Mouse (Mus musculus) liver (tissue): ENCODE data around the gene Fmnl3.
"Not testable (repeated sequence)": the region's sequence is repeated elsewhere in the genome, so short reads cannot be mapped to it uniquely, and the experiment has no call there.

Experiments
- DNase-seq: peaks from one replicate; pipeline ENCODE4 v3.0.0-alpha.2; 2020; ENCODE audit warnings: mixed read lengths

Fmnl3 gene

DNA sequence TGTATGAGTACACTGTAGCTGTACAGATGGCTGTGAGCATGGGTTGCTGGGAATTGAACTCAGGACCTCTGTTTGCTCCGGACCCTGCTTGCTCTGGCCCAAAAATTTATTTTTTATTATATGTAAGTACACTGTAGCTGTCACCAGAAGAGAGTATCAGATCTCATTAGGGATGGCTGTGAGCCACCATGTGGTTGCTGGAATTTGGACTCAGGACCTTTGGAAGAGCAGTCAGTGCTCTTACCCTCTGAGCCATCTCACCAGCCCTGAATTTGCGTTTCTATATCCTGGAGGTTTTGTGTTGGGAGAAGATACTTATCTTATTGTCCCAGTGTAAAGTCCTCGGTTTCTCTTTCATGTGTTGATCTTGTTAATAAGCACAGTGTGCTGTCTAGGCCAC is 16.5 kb upstream of the Fmnl3 start:
- no peak for DNase-seq

- DNase-seq: not testable (repeated sequence)
These were observed 15.8 kb upstream of the Fmnl3 start for GRCm38 (mm10) chr15:99386110-99386509.

DNA sequence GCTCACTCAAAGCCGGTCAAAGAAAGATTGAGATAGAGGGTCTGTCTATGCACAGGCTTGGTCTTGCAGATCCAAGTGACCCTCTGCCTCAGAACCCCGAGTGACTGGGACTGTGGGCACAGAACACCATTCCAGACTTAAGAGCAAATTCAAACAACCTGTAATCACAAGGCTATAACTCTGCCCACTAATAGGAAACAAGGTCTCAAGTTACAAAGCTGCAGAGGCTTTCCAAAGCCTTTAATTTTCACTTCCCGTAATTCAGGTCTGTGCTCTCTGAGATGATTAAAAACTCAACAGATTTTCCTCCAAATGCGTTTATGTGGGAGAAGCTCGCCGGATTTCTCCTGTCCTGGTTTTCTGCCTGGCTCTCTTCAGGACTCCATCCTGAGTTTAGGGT is 13.8 kb upstream of the Fmnl3 start:
- DNase-seq: no peak

DNA sequence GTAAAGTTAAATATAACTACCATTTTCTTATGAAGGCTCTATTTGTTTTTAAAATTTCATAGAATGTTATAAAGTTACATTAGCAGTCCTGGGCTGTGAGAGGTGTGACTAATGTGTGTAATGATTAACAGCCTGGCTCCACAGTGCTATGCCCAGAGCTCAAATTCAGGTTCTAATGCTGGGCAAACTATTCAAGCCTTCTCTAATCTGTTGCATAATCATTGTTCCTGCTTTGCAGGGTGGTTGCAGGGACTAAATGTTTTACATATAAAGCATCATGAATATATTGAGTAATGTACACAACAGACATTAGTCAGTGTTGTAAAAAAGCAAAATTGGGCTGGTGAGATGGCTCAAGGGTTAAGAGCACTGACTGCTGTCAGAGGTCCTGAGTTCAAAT is 12.6 kb upstream of the Fmnl3 start:
- no peak for DNase-seq

DNA sequence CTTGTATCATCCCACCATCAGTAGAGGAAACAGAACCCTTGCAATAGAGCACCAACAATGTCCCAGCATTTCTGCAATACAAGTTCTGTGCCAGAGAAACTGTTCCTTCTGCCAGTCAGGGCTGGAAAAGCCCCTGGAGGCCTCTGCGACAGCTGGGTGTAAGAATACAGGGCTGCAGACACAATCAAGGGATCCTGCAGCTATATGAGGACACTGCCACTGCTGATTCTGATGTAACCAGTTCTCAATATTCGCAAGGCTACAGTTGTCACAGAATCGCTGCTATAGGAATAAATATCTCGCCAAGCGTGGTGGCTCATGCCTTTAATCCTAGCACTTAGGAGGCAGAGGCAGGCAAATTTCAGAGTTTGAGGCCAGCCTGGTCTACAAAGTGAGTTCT is 6.0 kb upstream of the Fmnl3 start:
- DNase-seq: no peak

DNA sequence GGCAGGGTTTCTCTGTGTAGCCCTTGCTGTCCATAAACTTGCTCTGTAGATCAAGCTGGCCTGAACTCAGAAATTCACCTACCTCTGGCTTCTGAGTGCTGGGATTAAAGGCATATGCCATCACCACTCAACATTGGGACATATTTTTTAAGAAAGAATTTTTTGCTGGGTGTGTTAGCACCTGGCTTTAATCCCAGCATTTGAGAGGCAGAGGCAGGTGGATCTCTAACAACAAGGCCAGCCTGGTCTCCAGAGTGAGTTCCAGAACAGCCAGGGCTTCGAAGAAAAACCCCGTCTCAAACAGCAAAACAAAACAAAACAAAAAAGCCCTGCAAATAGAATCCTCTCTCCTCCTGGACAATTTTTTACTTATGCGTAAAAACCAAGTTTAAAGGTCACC is 5.3 kb upstream of the Fmnl3 start:
- no peak for DNase-seq

GRCm38 (mm10) chr15:99375036-99375435 is 4.8 kb upstream of the Fmnl3 start:
- no peak for DNase-seq

DNA sequence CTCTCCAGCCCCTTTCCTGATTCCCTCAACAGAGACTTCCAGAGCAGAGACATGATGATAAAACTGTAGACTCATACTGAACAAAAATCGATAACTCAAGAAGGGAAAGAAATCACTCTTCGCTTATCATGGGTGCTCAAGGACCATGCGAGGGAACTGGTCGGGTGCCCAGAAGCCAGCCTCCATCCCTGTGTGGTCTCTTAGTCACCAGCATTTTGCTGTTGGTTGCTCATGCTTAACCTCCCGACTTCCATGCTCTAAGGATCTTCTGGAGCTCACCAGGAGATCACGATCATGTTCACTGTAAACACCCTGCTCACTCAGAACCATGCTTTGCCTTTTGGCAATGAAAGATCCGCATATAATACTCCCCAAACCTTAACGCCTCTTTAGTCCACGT is 2.5 kb upstream of the Fmnl3 start:
- DNase-seq: no peak

GRCm38 (mm10) chr15:99371526-99372340 is 1.5 kb upstream of the Fmnl3 start:
- no peak for DNase-seq

DNA sequence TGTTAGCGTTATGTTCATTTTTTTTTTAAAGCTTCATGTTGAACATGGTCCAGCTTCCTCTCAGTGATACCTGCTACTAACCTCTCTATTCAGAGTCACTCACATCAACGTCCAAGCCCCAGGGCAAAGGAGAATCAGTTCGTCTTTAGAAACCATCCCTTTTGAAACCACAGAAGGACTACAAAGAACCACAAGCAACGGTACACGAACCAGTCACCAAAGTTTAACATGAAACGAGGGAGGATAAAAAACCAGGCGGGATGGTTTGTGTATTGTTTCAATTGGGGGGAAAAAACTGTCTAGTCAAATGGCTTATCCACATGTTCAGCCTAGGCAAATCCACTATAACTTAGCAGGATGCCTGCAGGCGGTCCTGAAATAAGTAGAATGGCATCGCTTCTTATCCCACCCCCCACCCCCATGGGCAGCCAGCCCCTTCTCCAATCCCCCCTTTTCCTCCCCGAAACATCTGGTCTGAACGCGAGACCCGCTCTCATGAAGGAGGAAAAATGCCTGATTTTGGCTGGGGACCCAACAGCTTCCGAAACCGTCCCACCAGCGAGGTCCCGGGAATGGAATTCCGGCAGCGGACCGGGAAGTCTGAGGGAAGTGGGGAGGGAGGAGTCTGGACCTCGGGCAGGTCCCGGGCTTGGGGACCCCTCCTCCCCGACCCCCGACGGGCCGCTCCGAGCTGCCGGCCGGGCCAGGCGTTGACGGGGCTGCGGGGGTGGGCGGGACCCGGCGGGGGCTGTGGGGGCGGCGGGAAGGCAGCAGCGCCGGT is 701 bp downstream of the Fmnl3 start:
- peak; percentile 17 for DNase-seq

DNA sequence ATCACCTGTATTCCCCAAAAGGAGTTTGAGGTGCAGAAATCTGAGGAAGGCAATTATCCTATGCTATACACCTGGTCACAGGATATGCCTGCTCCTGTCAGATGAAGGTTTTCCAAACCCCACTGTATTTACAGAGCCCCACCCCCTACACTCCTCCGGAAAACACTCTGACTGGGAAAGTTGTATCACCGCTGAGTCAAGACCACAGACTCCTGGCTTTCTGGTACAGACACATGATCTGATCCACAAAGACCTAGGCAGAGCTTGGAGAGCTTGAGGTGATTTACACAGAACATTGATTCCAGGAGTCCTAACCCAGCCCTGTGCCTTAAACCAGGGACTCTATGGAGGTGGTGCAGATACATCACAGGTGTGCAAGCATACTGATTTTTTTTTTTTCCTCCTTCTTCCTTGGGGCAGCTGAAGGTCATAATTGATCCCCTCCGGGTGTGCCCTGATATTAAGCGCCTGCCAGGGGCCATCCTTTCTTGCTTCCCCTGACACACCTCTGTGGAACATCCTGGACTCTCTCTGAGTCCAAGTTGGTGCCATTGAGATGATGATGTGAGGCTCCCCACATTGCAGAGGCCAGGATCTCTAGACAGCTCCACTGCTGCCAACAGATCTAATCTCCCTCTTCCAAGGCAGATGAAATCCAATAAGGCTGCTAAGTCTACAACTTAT is 1.6 kb downstream of the Fmnl3 start:
- DNase-seq: no peak

- DNase-seq: peak; percentile 7
These were observed 5.4 kb downstream of the Fmnl3 start for GRCm38 (mm10) chr15:99364921-99365320.

DNA sequence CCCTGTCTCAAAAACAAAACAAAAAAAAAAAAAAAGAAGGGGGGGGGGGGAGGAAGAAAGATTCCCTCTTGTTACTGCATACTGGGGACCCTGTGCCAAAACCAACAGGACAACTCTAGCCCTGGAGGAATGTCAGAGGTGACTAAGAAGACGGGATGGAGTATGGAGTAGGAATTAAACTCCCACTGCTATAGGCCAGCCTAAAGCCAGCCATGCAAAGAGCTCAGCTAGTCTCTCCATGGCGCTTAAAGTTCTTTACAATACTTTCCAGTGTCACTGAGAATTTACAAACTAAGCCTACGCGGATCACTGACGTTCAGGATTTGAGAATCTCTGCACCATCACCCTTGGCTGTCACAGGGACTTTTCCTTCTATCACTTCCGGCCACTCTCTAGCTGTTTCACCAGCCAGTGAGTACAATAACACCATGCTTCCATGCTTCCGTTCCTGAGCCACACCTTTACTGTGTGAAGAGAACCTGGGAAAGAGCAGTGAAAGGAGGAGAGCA is 6.2 kb downstream of the Fmnl3 start:
- DNase-seq: no peak

DNA sequence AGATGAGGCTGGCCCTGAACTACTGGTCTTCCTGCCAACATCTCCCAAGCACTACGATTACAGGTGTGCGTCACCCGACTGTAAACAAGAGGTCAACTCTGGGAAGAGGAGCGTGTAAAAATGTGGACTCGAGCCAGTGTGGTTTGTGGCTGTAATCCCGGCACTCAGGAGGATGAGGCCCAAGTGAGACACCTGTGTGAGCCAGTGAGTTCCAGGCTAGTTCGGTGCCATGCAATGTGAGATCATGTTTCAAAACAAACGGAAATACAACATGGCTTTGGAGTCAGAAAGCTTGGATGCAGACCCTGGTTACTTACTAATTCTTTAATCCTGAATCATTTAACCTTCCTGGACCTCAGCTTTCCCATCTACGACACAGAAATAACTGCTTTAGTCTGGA is 11.3 kb downstream of the Fmnl3 start:
- DNase-seq: no peak

GRCm38 (mm10) chr15:99356462-99356861 is 13.8 kb downstream of the Fmnl3 start:
- no peak for DNase-seq

GRCm38 (mm10) chr15:99355660-99356059 is 14.6 kb downstream of the Fmnl3 start:
- DNase-seq: no peak

- DNase-seq: no peak
These were observed 18.0 kb downstream of the Fmnl3 start for GRCm38 (mm10) chr15:99352306-99352705.

DNA sequence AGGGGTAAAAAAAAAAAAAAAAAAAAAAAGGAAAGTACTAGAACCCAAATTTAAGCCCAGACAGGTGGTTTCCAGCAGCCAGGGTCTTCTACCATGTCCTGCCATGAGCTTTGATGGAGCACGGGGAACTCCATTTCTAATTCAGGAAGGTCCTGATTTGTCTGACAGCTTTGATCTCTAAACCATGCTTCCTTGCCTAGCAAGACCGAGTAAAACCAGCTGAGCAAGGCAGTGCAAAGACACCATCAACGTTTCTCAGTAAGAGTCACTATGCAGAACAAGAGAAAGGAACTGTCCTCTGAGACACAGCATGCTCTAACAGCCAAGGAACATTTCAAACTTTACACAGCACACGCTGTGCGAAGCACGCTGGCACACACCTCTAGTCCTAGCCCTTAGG is 18.7 kb downstream of the Fmnl3 start:
- DNase-seq: no peak

- no peak for DNase-seq
These were observed 25.3 kb downstream of the Fmnl3 start for GRCm38 (mm10) chr15:99344961-99345360.

DNA sequence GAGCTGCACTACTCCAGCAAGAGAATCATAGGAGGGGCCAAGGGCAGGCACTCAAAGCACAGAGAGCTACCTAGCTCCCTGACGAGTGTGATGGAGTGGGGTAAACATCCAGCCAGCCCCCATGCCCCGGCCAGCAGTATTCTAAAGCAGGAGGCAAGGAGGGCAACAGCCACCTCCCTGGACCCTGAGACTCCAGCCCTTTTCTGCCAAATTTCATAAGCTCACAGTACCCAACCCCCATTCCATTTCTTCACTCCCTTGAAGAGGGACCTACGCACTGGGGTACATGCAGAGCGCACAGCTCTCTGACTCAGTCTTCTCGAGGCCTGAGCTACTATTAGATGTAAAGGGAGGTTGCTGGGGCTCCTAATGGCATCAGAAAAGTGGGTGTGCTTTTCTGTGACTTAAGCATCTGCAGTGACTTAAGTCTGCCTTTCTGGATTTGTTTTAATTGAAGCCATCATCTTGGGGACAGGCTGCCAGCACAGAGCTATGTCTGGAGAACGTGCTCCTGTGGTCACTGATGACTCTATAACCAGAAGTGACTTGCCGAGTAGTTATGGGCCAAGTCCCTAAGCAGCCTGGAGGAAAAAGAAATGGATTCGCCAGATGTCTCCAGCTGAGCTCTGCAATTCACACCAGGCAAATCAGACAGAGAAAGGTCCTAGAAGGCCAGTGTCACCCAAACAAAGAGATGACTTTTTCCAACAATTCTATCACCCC is 26.0 kb downstream of the Fmnl3 start:
- DNase-seq: no peak

- no peak for DNase-seq
These were observed 26.7 kb downstream of the Fmnl3 start for GRCm38 (mm10) chr15:99343414-99344147.
